Mouse (Mus musculus) T-helper 2 cell (primary cell): Measurements from ENCODE around the gene Glp2r.

Experiments used
- in situ Hi-C: fragments of 300-600 bp; cut with MboI, MseI; formaldehyde crosslinking; loops from one replicate; pipeline ENCODE4 v1.15.1; 2025; ENCODE audit warnings: high pct_unique_total_duplicates

Glp2r gene

GRCm38 (mm10) chr11:67636905-67637586 lies 133.9 kb downstream of the Glp2r start:
- in situ Hi-C loops: no loop called here

- in situ Hi-C loops: no loop called here
Observed at GRCm38 (mm10) chr11:67636201-67636600, 134.8 kb downstream of the Glp2r start.

- in situ Hi-C loops: no loop called here
Observed at GRCm38 (mm10) chr11:67633620-67634229, 137.2 kb downstream of the Glp2r start.

- in situ Hi-C loops: no loop called here
Observed at GRCm38 (mm10) chr11:67632906-67633305, 138.0 kb downstream of the Glp2r start.

GRCm38 (mm10) chr11:67628522-67628921 lies 142.4 kb downstream of the Glp2r start:
- in situ Hi-C loops: no loop called here

- in situ Hi-C loops: no loop called here
Observed at GRCm38 (mm10) chr11:67627179-67627578, 143.8 kb downstream of the Glp2r start.

- in situ Hi-C loops: no loop called here
Observed at GRCm38 (mm10) chr11:67622340-67622739, 148.6 kb downstream of the Glp2r start.

GRCm38 (mm10) chr11:67616557-67617239 lies 154.3 kb downstream of the Glp2r start:
- in situ Hi-C loops: loop anchor here (10.0 kb wide), 1 partner anchor 1652 kb away; no protein-coding TSS in a partner anchor

GRCm38 (mm10) chr11:67612158-67612839 lies 158.7 kb downstream of the Glp2r start:
- in situ Hi-C loops: loop anchor here (10.0 kb wide), 1 partner anchor 1647 kb away; no protein-coding TSS in a partner anchor
